Mouse (Mus musculus) kidney, postnatal 0 days (tissue): ENCODE measurements at regions not wholly inside any gene's neighbourhood (a gene's known extent, or its start where the extent isn't known, plus 50 kb on each side); places are given as distances from the start of the nearest gene placed in this dataset.
"Not testable (repeated sequence)": the region's sequence is repeated elsewhere in the genome, so short reads cannot be mapped to it uniquely, and the experiment has no call there.

Experiments
- ATAC-seq: fragments of 200-750 bp; cut with Nextera tagmentation; replicated peaks from 2 replicates; pipeline ENCODE4 v1.8.0; 2017; ENCODE audit warnings: low read depth, moderate number of reproducible peaks, moderate TSS enrichment, moderate library complexity; ENCODE audit not compliant: low FRiP score
- DNase-seq: peaks from one replicate; pipeline ENCODE4 v3.0.0-alpha.2; 2016; ENCODE audit warnings: low spot score
- H3K27ac ChIP-seq: fragments of 300-500 bp; sonication (generic); 2 replicates; pipeline ENCODE4 v1.5.1; 2014; ENCODE audit warnings: mild to moderate bottlenecking
- H3K27me3 ChIP-seq: fragments of 300-500 bp; sonication (generic); 2 replicates; pipeline ENCODE4 v1.6.1; 2014; ENCODE audit warnings: low read length, mixed read lengths; ENCODE audit not compliant: insufficient read depth
- H3K36me3 ChIP-seq: fragments of 300-500 bp; sonication (generic); 2 replicates; pipeline ENCODE4 v1.6.1; 2014; ENCODE audit warnings: low read length, mixed read lengths; ENCODE audit not compliant: insufficient read depth
- H3K4me1 ChIP-seq: fragments of 300-500 bp; sonication (generic); replicated peaks from 2 replicates; pipeline ENCODE4 v1.6.1; 2014; ENCODE audit warnings: antibody characterized with exemption, low read length, mixed read lengths; ENCODE audit not compliant: insufficient read depth
- H3K4me2 ChIP-seq: fragments of 300-500 bp; sonication (generic); 2 replicates; pipeline ENCODE4 v1.6.1; 2014; ENCODE audit warnings: mild to moderate bottlenecking, low read length, moderate library complexity, mixed read lengths
- H3K4me3 ChIP-seq: fragments of 300-500 bp; sonication (generic); replicated peaks from 2 replicates; pipeline ENCODE4 v1.5.1; 2014; ENCODE audit warnings: low read depth, low read length
- H3K9ac ChIP-seq: fragments of 300-500 bp; sonication (generic); 2 replicates; pipeline ENCODE4 v1.6.1; 2014; ENCODE audit warnings: low read depth, low read length
- H3K9me3 ChIP-seq: fragments of 300-500 bp; sonication (generic); replicated peaks from 2 replicates; pipeline ENCODE4 v1.6.1; 2016; ENCODE audit warnings: low read length, inconsistent platforms, mixed read lengths
- CTCF ChIP-seq: IDR thresholded peaks from 2 replicates; pipeline ENCODE4 v1.5.1; 2016; ENCODE audit warnings: antibody characterized with exemption, low read depth, mild to moderate bottlenecking, moderate library complexity
- WGBS: fragments of 180-500 bp; shearing (Covaris S2); extraction: QIAGEN DNeasy Blood & Tissue Kit; methylation state at CpG from one replicate; pipeline ENCODE4 v1.1.7; 2014; 5-methylcytosine and 5-hydroxymethylcytosine counted together

DNA sequence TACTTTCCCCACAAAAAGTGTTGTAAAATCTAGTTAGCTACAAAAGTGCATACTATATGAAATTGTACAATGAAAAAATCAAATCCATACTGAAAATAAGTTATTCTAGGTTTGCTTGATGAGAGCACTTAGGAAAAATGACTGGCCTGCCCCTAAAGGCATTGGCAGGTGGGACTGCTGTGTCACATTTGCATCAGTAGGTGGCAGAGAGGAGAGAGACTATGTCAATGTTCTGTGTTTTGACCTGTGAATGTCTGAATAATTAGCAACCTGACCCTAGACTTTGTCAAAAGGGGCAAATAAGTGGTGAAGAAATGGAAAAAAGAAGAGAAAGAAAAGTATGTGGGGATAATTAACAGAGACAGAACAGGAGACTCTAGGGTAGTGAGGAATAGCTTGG, 997.0 kb upstream of the Tacstd2 start:
- H3K4me1 ChIP-seq: no peaks in the 10 kb centered on the region
- no peak overlapping the region for H3K4me3 ChIP-seq
- no peak overlapping the region for H3K27ac ChIP-seq
- H3K27me3 ChIP-seq: no peaks in the 10 kb centered on the region
- H3K9me3 ChIP-seq: no peaks in the 10 kb centered on the region
- no peaks in the 10 kb centered on the region for H3K36me3 ChIP-seq
- no peak for DNase-seq
- no peak overlapping the region for H3K9ac ChIP-seq
- no peak for TF ChIP-seq CTCF
- no peak overlapping the region for H3K4me2 ChIP-seq
- ATAC-seq: no peak

GRCm38 (mm10) chr6:68503937-68504336, 968.3 kb upstream of the Tacstd2 start:
- H3K27ac ChIP-seq: no peak overlapping the region
- no peak overlapping the region for H3K9ac ChIP-seq
- H3K27me3 ChIP-seq: no peaks in the 10 kb centered on the region
- H3K9me3 ChIP-seq: no peaks in the 10 kb centered on the region
- H3K4me2 ChIP-seq: no peak overlapping the region
- DNase-seq: no peak
- H3K36me3 ChIP-seq: no peaks in the 10 kb centered on the region
- TF ChIP-seq CTCF: peak; percentile 23; the same call in 1 of the 2 replicates
- H3K4me3 ChIP-seq: no peak overlapping the region
- ATAC-seq: no peak
- H3K4me1 ChIP-seq: no peaks in the 10 kb centered on the region

GRCm38 (mm10) chr6:68481137-68481536, 945.5 kb upstream of the Tacstd2 start:
- ATAC-seq (no peak), DNase-seq (no peak)
- Histone ChIP-seq H3K27ac (no peak overlapping the region), H3K4me1 (no peaks in the 10 kb centered on the region), H3K36me3 (no peaks in the 10 kb centered on the region), H3K4me2 (no peak overlapping the region), H3K4me3 (no peak overlapping the region), H3K9ac (no peak overlapping the region), H3K27me3 (no peaks in the 10 kb centered on the region), H3K9me3 (no peaks in the 10 kb centered on the region)
- TF ChIP-seq CTCF: no peak
- 51% methylated on average over 1 of the region's 1 CpGs for WGBS

DNA sequence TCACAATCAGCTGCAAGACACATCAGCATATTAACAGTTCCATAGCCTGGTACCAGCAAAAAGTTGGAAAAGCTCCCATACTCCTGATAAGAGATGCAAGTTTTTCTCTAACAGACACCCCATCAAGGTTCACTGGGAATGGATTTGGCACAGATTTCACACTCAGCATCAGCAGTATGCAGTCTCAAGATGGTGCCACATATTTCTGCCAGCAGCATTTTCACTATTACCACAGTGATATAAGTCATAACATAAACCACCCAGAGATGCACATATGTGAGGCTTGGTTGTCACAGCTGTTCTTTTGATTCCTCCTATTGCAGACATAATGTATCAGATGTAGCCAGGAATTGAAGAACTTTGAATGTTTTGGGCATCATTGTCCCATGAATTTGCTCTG, 939.3 kb upstream of the Tacstd2 start:
- Histone ChIP-seq H3K36me3 (no peaks in the 10 kb centered on the region), H3K9me3 (no peaks in the 10 kb centered on the region), H3K4me2 (no peak overlapping the region), H3K4me3 (no peak overlapping the region), H3K9ac (no peak overlapping the region), H3K27ac (no peak overlapping the region), H3K4me1 (no peaks in the 10 kb centered on the region), H3K27me3 (no peaks in the 10 kb centered on the region)
- ATAC-seq: no peak
- no peak for TF ChIP-seq CTCF
- no peak for DNase-seq

DNA sequence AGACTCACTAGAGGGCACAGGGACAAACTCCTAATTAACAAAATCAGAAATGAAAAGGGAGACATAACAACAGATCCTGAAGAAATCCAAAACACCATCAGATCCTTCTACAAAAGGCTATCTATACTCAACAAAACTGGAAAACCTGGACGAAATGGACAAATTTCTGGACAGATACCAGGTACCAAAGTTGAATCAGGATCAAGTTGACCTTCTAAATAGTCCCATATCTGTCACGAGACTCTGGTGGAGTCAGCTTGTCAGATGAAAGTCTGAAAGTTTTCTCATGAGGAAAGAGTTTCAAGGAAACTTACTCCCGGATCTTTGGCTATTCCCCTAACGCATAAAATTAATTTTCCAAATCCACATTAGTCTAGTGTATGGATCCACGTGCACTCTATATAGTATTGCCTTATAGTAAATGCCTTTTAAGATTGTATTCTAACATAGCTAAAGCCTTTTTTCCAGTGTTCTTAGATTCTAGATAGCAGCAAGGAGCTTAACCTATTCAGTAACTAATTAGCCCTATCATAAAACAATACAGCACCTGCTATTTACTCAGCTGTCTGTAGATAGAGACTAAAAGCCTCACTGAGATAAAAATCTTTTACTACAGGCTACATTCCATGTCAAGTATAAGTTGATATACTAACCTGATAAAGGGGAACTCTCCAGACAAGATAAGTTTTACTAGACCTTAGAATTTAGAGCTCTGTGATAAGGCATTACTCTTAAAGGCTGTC, 917.6 kb upstream of the Tacstd2 start:
- H3K9me3 ChIP-seq, H3K4me2 ChIP-seq, H3K36me3 ChIP-seq, H3K4me1 ChIP-seq, H3K4me3 ChIP-seq, H3K27ac ChIP-seq, DNase-seq, ATAC-seq, H3K9ac ChIP-seq, H3K27me3 ChIP-seq: not testable (repeated sequence)
- 55% methylated on average over 5 of the region's 5 CpGs for WGBS

- H3K4me1 ChIP-seq: no peaks in the 10 kb centered on the region
- no peak overlapping the region for H3K4me3 ChIP-seq
- no peak overlapping the region for H3K4me2 ChIP-seq
- H3K9me3 ChIP-seq: no peaks in the 10 kb centered on the region
- H3K9ac ChIP-seq: no peak overlapping the region
- TF ChIP-seq CTCF: no peak
- WGBS: 81% methylated on average over 3 of the region's 3 CpGs
- DNase-seq (no peak), ATAC-seq (no peak)
- H3K36me3 ChIP-seq: no peaks in the 10 kb centered on the region
- H3K27ac ChIP-seq: no peak overlapping the region
- H3K27me3 ChIP-seq: no peaks in the 10 kb centered on the region
Observed at GRCm38 (mm10) chr6:68449042-68449832, 913.6 kb upstream of the Tacstd2 start.
